Mouse (Mus musculus) thymus, adult 2 months (tissue): ENCODE measurements around the gene Ryr2.

Experiments used
- CTCF ChIP-seq: fragments of 200-500 bp; IDR thresholded peaks from 2 replicates; pipeline ENCODE4 v1.5.1; 2012; ENCODE audit warnings: mild to moderate bottlenecking, control low read depth, low read length, moderate library complexity, borderline replicate concordance; ENCODE audit not compliant: control insufficient read depth, poor library complexity, insufficient read depth; ENCODE audit errors: extremely low read depth
- POLR2A ChIP-seq: fragments of 200-500 bp; IDR thresholded peaks from 2 replicates; pipeline ENCODE4 v1.6.1; 2012; ENCODE audit warnings: mild to moderate bottlenecking, low read length, control low read depth, moderate library complexity; ENCODE audit not compliant: control insufficient read depth, poor library complexity, insufficient read depth; ENCODE audit errors: extremely low read depth

DNA sequence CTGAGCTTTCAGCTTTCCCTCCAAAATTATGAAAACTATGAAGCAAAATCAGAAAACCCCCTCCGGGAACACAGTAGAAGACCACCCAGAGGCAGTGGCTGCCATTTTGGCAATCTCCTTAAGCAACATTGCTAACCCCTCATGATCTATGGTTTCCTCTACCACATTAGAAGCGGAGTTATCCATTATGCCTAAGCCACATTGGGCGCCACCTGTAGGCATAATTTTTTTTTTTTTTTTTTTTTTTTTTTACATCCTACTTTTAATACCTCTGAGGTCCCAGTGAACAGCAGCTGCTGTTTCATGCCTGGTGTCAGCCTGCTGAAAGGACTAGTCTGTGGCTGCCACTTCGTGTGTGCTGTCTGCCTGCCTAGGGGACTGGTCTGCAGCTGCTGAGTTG is 42.2 kb downstream of the Ryr2 start:
- TF ChIP-seq CTCF (no peak), POLR2A (no peak)
